Mouse (Mus musculus) retina, postnatal 1 day (tissue): ENCODE results near the gene Tk1.

ENCODE experiments used
- DNase-seq: peaks from one replicate; pipeline ENCODE4 v3.0.0-alpha.2; 2012

The Tk1 gene

GRCm38 (mm10) chr11:117825333-117826101, at the start of gene Tk1, which contains the start of gene Afmid:
Gene Tk1, minus strand, starts transcription at chr11:117826092.
Gene Afmid, plus strand, starts transcription at chr11:117825924.
- peak; percentile 90 for DNase-seq

- no peak for DNase-seq
These were observed 49.8 kb upstream of the Tk1 start for GRCm38 (mm10) chr11:117875681-117876080.

GRCm38 (mm10) chr11:117874419-117874818, 48.5 kb upstream of the Tk1 start:
- no peak for DNase-seq

GRCm38 (mm10) chr11:117872861-117873608, 47.1 kb upstream of the Tk1 start, which contains the start of gene Tha1:
Gene Tha1, minus strand, starts transcription at chr11:117873481.
- DNase-seq: peak; percentile 91

- DNase-seq: no peak
These were observed 46.2 kb upstream of the Tk1 start for GRCm38 (mm10) chr11:117871911-117872584.

- DNase-seq: no peak
These were observed 45.5 kb upstream of the Tk1 start for GRCm38 (mm10) chr11:117871376-117871775.

- DNase-seq: peak; percentile 89
These were observed 44.9 kb upstream of the Tk1 start for GRCm38 (mm10) chr11:117870688-117871365.

- peak; percentile 93 for DNase-seq
These were observed 40.1 kb upstream of the Tk1 start for GRCm38 (mm10) chr11:117865988-117866387.

GRCm38 (mm10) chr11:117864805-117865204, 38.9 kb upstream of the Tk1 start:
- no peak for DNase-seq

GRCm38 (mm10) chr11:117863174-117863856, 37.4 kb upstream of the Tk1 start:
- DNase-seq: no peak

- DNase-seq: no peak
These were observed 34.7 kb upstream of the Tk1 start, which contains the start of gene Tmem235 for GRCm38 (mm10) chr11:117860601-117861000. Gene Tmem235, plus strand, starts transcription at chr11:117860752.

GRCm38 (mm10) chr11:117858392-117858791, 32.5 kb upstream of the Tk1 start:
- peak; percentile 55 for DNase-seq

GRCm38 (mm10) chr11:117857462-117857861, 31.6 kb upstream of the Tk1 start:
- DNase-seq: no peak

- DNase-seq: no peak
These were observed 30.1 kb upstream of the Tk1 start for GRCm38 (mm10) chr11:117855975-117856374.

GRCm38 (mm10) chr11:117855360-117855759, 29.5 kb upstream of the Tk1 start:
- no peak for DNase-seq

GRCm38 (mm10) chr11:117854241-117854640, 28.3 kb upstream of the Tk1 start:
- DNase-seq: no peak

- DNase-seq: no peak
These were observed 27.0 kb upstream of the Tk1 start for GRCm38 (mm10) chr11:117852875-117853274.

- peak; percentile 98 for DNase-seq
These were observed 23.2 kb upstream of the Tk1 start, which contains the start of gene Birc5 for GRCm38 (mm10) chr11:117848985-117849671. Gene Birc5, plus strand, starts transcription at chr11:117849251.

GRCm38 (mm10) chr11:117848271-117848984, 22.5 kb upstream of the Tk1 start:
- DNase-seq: no peak

GRCm38 (mm10) chr11:117847593-117848215, 21.8 kb upstream of the Tk1 start:
- no peak for DNase-seq
